Mouse (Mus musculus) neural tube, postnatal 0 days (tissue): ENCODE results near the gene Gpx1. TPM values are rescaled to one million over a fixed set of nuclear protein-coding genes. Genes with fewer than 3 reads are reported as not detected.

Experiments used
- polyA plus RNA-seq: library from polyadenylated mRNA; unstranded; fragments of >200 nt; fragmentation: Nextera tagmentation; extraction: Ambion mirVana; gene quantifications from 2 replicates; pipeline ENCODE4 v1.2.1, GENCODE M21; 2015

Gene Gpx1
- polyA plus RNA-seq, result 433 and 522 TPM in 2 replicates

DNA sequence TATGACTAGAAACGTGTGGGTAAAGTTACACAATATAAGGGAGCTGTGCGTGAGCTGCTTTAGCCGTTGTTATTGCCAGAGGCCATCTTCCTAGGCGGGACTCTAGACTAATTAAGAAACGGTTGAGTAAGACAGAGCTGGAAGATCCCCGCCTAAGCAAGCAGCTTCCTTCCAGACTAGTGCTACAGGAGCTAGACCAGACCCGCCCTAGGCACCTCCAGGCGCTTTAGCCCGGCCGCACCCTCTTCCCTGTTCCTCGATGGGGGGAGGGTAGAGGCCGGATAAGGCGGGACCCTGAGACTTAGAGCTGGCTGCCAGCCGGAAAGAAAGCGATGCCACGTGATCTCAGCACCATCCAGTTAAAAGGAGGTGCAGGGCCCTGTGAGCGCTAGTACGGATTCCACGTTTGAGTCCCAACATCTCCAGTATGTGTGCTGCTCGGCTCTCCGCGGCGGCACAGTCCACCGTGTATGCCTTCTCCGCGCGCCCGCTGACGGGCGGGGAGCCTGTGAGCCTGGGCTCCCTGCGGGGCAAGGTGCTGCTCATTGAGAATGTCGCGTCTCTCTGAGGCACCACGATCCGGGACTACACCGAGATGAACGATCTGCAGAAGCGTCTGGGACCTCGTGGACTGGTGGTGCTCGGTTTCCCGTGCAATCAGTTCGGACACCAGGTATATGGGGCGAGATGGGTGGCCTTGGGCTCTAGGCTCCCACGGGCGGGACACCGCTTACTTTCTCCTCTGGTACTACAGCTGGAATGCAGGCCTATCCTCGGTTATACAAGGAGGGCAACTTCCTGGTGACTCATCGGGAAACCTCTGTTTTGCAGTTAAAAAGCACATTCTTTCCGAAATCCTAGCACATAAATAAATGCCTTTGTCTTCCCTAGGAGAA lies at the start of gene Gpx1:
Gpx1 (plus strand) TSS at position 18 of the 896 bp plus-strand sequence.

GRCm38 (mm10) chr9:108290016-108290750 lies 48.5 kb upstream of the Gpx1 start, which contains the start of gene Nicn1:
TSS of gene Nicn1 (plus strand) at chr9:108290429.

GRCm38 (mm10) chr9:108296453-108297355 lies 42.0 kb upstream of the Gpx1 start, which contains the start of gene Amt:
TSS of gene Amt (plus strand) at chr9:108296853.

DNA sequence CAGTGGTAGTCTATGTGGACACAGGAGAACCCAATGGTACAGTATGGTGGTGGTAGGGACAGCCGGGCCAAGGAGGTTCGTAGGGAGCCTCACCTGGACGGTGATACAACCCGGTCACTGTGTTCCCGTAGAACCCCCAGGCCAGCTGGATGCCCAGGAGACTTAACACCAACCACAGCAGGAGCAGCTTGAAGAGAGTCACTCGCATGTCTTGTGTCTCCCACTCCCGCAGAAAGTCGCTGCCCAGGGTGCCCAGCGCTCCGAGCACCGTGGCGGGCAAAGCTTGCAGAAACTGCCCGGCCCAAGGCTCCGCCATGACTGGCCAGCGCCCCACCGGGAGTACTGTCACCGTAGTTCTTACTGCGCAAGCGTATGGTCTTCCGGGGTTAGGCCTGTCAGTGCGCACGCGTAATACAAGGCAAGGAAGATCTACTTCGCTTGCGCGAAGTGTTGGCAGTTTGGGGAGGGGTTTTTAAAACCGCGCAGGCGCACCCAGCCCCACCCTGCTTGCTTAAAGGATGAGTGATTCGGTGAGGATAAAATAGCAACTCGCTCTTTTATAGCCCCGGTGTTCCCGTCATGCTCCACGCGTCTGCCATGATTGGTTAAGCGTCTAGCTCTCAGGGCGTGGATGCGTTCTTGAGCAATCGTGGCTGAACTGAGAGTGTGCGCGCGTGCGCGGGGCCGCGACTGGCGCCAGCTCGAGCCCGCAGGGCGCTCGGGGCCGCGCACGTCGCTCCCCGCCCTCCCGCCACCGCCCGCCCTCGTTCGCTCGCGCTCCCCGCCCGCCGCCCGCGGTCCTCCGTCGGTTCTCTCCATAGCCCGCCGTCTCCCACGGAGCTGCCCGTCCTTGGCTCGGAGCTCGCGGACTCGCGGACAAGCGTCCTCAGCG lies 32.8 kb upstream of the Gpx1 start, which contains the start of the genes Rhoa and Tcta:
Rhoa (plus strand) TSS at position 501 of the 892 bp plus-strand sequence.
Tcta (minus strand) TSS at position 532 of the 892 bp plus-strand sequence.

GRCm38 (mm10) chr9:108347540-108348289 lies 9.0 kb downstream of the Gpx1 start, which contains the start of gene Usp4:
TSS of gene Usp4 (plus strand) at chr9:108347853.

Other genes starting within 250 kb of the Gpx1 start
- 43.7 and 50.4 TPM in 2 replicates for gene Apeh, start 244.3 kb upstream of the Gpx1 start, polyA plus RNA-seq
- 8.2 and 11.6 TPM in 2 replicates for gene Bsn, start 148.5 kb upstream of the Gpx1 start, polyA plus RNA-seq
- gene Dag1, start 74.9 kb upstream of the Gpx1 start, polyA plus RNA-seq, result 74.1 and 75.7 TPM in 2 replicates
- 112 and 121 TPM in 2 replicates for gene Nicn1, start 48.5 kb upstream of the Gpx1 start, polyA plus RNA-seq
- gene Amt, start 42.0 kb upstream of the Gpx1 start, polyA plus RNA-seq, result 30.6 and 33.3 TPM in 2 replicates
- gene Rhoa, start 32.8 kb upstream of the Gpx1 start, polyA plus RNA-seq, result 249 and 260 TPM in 2 replicates
- 69.9 and 77.0 TPM in 2 replicates for gene Tcta, start 32.7 kb upstream of the Gpx1 start, polyA plus RNA-seq
- gene Usp4, start 8.9 kb downstream of the Gpx1 start, polyA plus RNA-seq, result 72.1 and 82.6 TPM in 2 replicates
- 0.32 and 1.1 TPM in 2 replicates for gene 1700102P08Rik, start 53.9 kb downstream of the Gpx1 start, polyA plus RNA-seq
- gene Ccdc36, start 89.6 kb downstream of the Gpx1 start, polyA plus RNA-seq, result 1.4 and 1.6 TPM in 2 replicates
- not detected in 2 replicates for gene BC048562, start 97.6 kb downstream of the Gpx1 start, polyA plus RNA-seq
- gene Ccdc71, start 121.6 kb downstream of the Gpx1 start, polyA plus RNA-seq, result 47.1 and 52.8 TPM in 2 replicates
- gene Klhdc8b, start 122.7 kb downstream of the Gpx1 start, polyA plus RNA-seq, result 46.3 and 48.3 TPM in 2 replicates
- 16.0 and 18.2 TPM in 2 replicates for gene Lamb2, start 140.8 kb downstream of the Gpx1 start, polyA plus RNA-seq
- 47.0 and 53.7 TPM in 2 replicates for gene Usp19, start 151.7 kb downstream of the Gpx1 start, polyA plus RNA-seq
- 52.8 and 54.8 TPM in 2 replicates for gene Qars, start 168.8 kb downstream of the Gpx1 start, polyA plus RNA-seq
- gene Qrich1, start 177.9 kb downstream of the Gpx1 start, polyA plus RNA-seq, result 74.5 and 75.7 TPM in 2 replicates
- gene Impdh2, start 221.4 kb downstream of the Gpx1 start, polyA plus RNA-seq, result 102 and 104 TPM in 2 replicates
- gene Ndufaf3, start 228.5 kb downstream of the Gpx1 start, polyA plus RNA-seq, result 93.4 and 94.7 TPM in 2 replicates
- 240 and 273 TPM in 2 replicates for gene Dalrd3, start 231.0 kb downstream of the Gpx1 start, polyA plus RNA-seq
- gene Wdr6, start 239.8 kb downstream of the Gpx1 start, polyA plus RNA-seq, result 215 and 248 TPM in 2 replicates